Mouse (Mus musculus) cortical plate, adult 2 months (tissue): ENCODE results near the gene Cd47. TPM values are rescaled to one million over a fixed set of nuclear protein-coding genes. Genes with fewer than 3 reads are reported as not detected.

Experiments used
- H3K27ac ChIP-seq: fragments of 200-500 bp; 2 replicates; pipeline ENCODE4 v1.5.1; 2012; ENCODE audit warnings: low read length, control low read depth, inconsistent platforms; ENCODE audit not compliant: insufficient read depth
- H3K4me1 ChIP-seq: fragments of 200-500 bp; 2 replicates; pipeline ENCODE4 v1.6.1; 2011; ENCODE audit warnings: low read length; ENCODE audit not compliant: control insufficient read depth, insufficient read depth
- H3K4me3 ChIP-seq: fragments of 200-500 bp; 2 replicates; pipeline ENCODE4 v1.5.1; 2011; ENCODE audit warnings: mild to moderate bottlenecking, low read length, control low read depth; ENCODE audit not compliant: insufficient read depth
- CTCF ChIP-seq: fragments of 200-500 bp; IDR thresholded peaks from 2 replicates; pipeline ENCODE4 v1.5.1; 2011; ENCODE audit warnings: mild to moderate bottlenecking, control low read depth, low read length; ENCODE audit not compliant: insufficient read depth; ENCODE audit errors: extremely low read depth
- POLR2A ChIP-seq: fragments of 200-500 bp; IDR thresholded peaks from 2 replicates; pipeline ENCODE4 v1.6.1; 2011; ENCODE audit warnings: mild to moderate bottlenecking, low read length, control low read depth; ENCODE audit not compliant: insufficient read depth; ENCODE audit errors: extremely low read depth
- polyA plus RNA-seq: library from polyadenylated mRNA; depleted of rRNA; stranded (reverse); fragments of >200 nt; gene quantifications from 2 replicates; pipeline ENCODE4 v1.2.3, GENCODE M21; 2012

The Cd47 gene
- polyA plus RNA-seq, 1 experiment, result 112 TPM

GRCm38 (mm10) chr16:49848651-49849050 is 48.3 kb downstream of the Cd47 start:
- H3K27ac ChIP-seq, result no peak overlapping the region
- TF ChIP-seq POLR2A (no peak), CTCF (no peak)
- H3K4me1 ChIP-seq, result no peaks in the 10 kb centered on the region
- H3K4me3 ChIP-seq, result no peak overlapping the region

GRCm38 (mm10) chr16:49852940-49853339 is 52.6 kb downstream of the Cd47 start:
- no peak overlapping the region for H3K27ac ChIP-seq
- no peaks in the 10 kb centered on the region for H3K4me1 ChIP-seq
- TF ChIP-seq CTCF (no peak), POLR2A (no peak)
- H3K4me3 ChIP-seq, result no peak overlapping the region

- Histone ChIP-seq H3K4me3 (no peak overlapping the region), H3K4me1 (peaks cover 2% of the 10 kb centered on the region; the same call in 1 of the 2 replicates), H3K27ac (no peak overlapping the region)
- TF ChIP-seq CTCF (no peak), POLR2A (no peak)
Observed at GRCm38 (mm10) chr16:49853633-49854032, 53.3 kb downstream of the Cd47 start.

GRCm38 (mm10) chr16:49854194-49854593 is 53.9 kb downstream of the Cd47 start:
- H3K27ac ChIP-seq, result no peak overlapping the region

GRCm38 (mm10) chr16:49854931-49855835 is 54.9 kb downstream of the Cd47 start:
- Histone ChIP-seq H3K4me3 (peak overlapping the region; percentile 67), H3K4me1 (peaks cover 4% of the 10 kb centered on the region; the same call in 1 of the 2 replicates), H3K27ac (peak overlapping the region; percentile 99)
- TF ChIP-seq POLR2A (no peak; the same call in none of the 2 replicates), CTCF (no peak)

More at GRCm38 (mm10) chr16:49854194-49854593, 53.9 kb downstream of the Cd47 start:
- H3K4me3 ChIP-seq, result no peak overlapping the region; the same call in 1 of the 2 replicates
- TF ChIP-seq CTCF (no peak), POLR2A (no peak)
- H3K4me1 ChIP-seq, result peaks cover 2% of the 10 kb centered on the region; the same call in 1 of the 2 replicates

- no peak for TF ChIP-seq POLR2A
- no peak for TF ChIP-seq CTCF
- peaks cover 4% of the 10 kb centered on the region; the same call in 1 of the 2 replicates for H3K4me1 ChIP-seq
- H3K4me3 ChIP-seq, result peak overlapping the region; percentile 67
- peak overlapping the region; percentile 99 for H3K27ac ChIP-seq
Observed at GRCm38 (mm10) chr16:49855836-49856503, 55.6 kb downstream of the Cd47 start.

- TF ChIP-seq CTCF, result no peak
- TF ChIP-seq POLR2A, result no peak
- Histone ChIP-seq H3K4me1 (peaks cover 5% of the 10 kb centered on the region; the same call in 1 of the 2 replicates), H3K4me3 (peak overlapping the region; percentile 67), H3K27ac (peak overlapping the region; percentile 99; the same call in 1 of the 2 replicates)
Observed at GRCm38 (mm10) chr16:49856661-49857060, 56.3 kb downstream of the Cd47 start.

GRCm38 (mm10) chr16:49857504-49858160 is 57.3 kb downstream of the Cd47 start:
- H3K27ac ChIP-seq, result no peak overlapping the region
- peaks cover 7% of the 10 kb centered on the region; the same call in 1 of the 2 replicates for H3K4me1 ChIP-seq
- peak overlapping the region; percentile 67 for H3K4me3 ChIP-seq
- no peak for TF ChIP-seq CTCF
- TF ChIP-seq POLR2A, result no peak

GRCm38 (mm10) chr16:49858161-49858906 is 58.0 kb downstream of the Cd47 start:
- Histone ChIP-seq H3K4me1 (peaks cover 8% of the 10 kb centered on the region; the same call in 1 of the 2 replicates), H3K27ac (no peak overlapping the region), H3K4me3 (peak overlapping the region; percentile 67)
- TF ChIP-seq POLR2A (no peak), CTCF (no peak)
